Mouse (Mus musculus) frontal cortex, postnatal 36 days (tissue): ENCODE data around the gene Zfp740.
A peak's percentile ranks its signal among the peaks of the same experiment; 100 is the strongest.
"Not testable (repeated sequence)": the region's sequence is repeated elsewhere in the genome, so short reads cannot be mapped to it uniquely, and the experiment has no call there.

Experiments used
- DNase-seq, 2 experiments: peaks; one replicate each; pipeline ENCODE4 v3.0.0; 2022; ENCODE audit warnings: low spot score in 2 of 2

Gene Zfp740

DNA sequence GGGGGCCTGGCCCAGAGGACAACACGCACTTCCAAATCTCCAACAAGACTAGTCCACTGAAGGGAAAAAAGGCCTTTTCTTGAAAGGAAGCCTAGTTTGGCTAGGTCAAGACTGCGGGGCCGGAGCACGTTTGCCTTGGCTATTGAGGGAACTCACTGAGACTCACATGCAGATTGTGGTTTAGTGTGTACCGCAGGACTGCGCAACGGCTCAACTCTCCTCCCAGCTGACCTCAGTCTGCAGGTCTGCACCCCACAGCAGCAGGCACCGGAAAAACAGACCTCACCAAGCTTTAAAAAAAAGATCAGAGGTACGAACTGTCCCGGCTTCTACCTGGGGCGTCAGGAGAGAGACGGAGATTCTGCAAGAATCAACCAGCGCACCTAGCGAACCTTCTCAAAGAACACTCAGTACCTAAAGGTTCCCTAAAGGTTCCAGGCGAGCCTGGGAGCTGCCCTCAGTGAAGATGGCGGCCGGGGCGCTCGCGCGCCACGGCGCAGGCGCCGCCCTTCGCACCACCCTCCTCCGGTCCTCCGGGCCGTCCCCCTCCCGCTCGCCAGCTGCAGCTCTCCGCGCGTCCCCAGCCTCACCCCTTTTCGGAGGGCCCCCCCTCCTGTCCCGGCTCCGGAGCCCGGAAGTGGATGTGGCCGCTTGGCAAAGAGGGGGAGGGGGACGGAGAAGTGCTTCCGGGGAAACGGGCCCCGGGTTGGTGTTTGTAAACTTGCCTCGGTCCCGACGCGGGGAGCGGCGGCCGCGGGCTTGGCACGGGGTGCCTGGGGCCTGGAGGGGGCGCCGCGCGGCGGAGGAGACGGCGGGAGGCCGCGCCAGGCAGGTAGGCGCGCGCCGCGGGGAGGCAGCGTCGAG, at the start of gene Zfp740:
TSS of gene Zfp740 (plus strand) at position 279 of the 864 bp plus-strand sequence.
- DNase-seq = peak; percentile 91 to 93

- DNase-seq = not testable (repeated sequence)
Observed at GRCm38 (mm10) chr15:102155006-102155405, 48.0 kb upstream of the Zfp740 start.

DNA sequence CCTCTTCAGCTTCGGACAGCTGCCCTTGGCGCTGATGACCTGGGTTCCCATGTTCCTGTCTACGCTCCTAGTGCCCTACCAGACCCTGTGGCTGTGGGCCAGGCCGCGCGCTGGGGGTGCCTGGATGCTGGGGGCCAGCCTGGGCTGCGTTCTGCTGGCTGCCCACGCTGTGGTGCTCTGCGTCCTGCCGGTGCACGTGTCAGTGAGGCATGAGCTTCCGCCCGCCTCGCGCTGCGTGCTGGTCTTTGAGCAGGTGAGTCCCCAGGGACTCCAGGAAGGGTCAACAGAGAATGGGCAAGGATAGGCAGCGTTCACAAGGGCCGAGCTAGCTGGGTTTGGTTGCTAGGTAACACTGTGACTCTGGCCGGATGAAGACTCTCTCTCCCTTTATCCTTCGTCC, 46.2 kb upstream of the Zfp740 start:
- no peak for DNase-seq

GRCm38 (mm10) chr15:102160415-102161060, 42.5 kb upstream of the Zfp740 start:
- no peak for DNase-seq

- DNase-seq = no peak
Observed at GRCm38 (mm10) chr15:102163900-102164693, 39.0 kb upstream of the Zfp740 start.

DNA sequence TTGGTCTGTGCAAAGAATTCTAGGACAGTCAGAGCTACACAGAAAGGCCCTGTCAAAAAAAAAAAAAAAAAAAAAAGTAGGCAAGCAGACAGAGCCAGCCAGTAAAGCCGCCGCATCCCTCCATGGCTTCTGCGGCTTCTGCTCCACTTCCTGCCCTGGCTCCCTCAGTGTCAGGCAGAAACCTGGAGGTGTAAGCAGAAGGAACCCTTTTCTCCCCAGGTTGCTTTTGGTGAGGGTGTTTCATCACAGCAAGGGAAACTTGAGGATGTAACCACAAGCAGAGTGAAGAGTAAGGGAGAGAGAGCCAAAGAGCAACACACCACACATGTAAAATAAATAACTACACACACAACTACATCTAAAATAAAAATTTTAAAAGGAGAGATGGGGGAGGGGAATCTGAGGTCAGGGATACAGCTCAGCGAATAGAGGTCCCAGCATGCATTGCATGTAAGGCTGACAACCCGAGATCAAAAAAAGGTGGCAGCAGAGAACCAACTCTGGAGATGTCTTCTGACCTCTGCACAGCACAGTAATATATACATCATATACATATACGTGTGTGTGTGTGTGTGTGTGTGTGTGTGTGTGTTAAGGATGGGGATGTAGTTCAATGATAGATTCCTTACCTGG, 37.5 kb upstream of the Zfp740 start:
- no peak for DNase-seq

DNA sequence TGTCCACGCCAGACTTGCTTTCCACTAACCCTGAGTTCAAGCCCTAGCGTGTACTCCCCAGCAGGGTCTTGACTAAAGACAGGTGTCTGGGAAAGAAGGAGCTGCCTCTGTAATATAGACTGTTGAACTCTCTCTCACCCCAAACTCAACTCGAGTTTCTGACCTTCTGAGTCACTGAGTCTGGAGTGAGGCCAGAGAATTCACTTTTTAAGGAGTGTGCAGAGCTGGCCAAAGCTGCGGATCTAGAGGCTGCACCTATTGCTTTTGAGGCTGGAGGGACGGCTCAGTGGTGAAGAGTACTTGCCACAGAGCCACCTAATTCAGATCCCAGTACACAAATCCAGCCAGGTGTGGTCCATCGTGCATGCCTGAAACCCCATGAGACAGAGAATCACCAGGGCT, 35.4 kb upstream of the Zfp740 start:
- DNase-seq = no peak

- DNase-seq = no peak
Observed at GRCm38 (mm10) chr15:102169064-102169463, 34.0 kb upstream of the Zfp740 start.

DNA sequence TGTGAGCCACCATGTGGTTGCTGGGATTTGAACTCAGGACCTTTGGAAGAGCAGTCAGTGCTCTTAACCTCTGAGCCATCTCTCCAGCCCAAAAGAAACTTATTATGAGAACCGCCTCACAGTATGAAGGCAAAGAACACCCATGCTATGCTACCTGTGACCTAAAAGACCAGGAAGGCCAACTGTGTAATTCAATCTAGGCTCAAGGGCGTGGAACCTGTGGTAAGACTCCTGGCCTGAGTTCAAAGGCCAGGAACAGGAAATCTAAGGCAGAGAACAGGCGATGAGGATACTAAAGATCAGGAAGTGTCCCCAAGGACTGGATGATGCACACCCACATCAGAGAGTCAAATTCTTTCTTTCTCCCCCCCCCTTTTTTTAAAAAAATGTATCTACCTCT, 29.5 kb upstream of the Zfp740 start:
- no peak for DNase-seq

DNA sequence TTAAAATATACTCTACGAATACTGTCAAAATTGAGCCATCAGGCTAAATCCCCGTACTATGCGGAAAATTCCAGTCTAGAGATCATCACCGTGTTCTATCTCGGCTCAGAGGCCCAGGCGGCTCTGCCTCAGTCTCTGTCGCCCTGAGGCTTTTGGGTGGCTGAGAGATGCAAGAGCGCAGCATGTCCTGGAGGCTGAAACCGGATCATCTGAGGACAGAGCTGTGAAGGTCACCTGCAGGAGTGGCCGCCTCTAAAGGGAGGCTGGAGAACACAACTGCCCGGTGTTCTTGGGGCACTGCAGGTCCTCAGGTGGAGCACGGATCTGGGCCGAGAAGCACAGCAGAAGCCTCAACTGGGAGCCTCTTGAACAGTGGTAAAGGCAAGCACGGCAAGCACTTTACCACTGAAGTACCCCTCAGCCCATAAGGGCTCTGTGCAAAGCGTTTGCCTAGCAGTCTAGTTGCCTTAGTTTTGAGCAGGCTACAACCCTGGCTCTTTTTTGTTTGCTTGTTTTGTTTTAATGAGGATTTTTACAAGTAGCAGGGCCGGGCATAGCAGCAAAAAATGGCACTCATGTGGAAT, 27.2 kb upstream of the Zfp740 start:
- DNase-seq = no peak

DNA sequence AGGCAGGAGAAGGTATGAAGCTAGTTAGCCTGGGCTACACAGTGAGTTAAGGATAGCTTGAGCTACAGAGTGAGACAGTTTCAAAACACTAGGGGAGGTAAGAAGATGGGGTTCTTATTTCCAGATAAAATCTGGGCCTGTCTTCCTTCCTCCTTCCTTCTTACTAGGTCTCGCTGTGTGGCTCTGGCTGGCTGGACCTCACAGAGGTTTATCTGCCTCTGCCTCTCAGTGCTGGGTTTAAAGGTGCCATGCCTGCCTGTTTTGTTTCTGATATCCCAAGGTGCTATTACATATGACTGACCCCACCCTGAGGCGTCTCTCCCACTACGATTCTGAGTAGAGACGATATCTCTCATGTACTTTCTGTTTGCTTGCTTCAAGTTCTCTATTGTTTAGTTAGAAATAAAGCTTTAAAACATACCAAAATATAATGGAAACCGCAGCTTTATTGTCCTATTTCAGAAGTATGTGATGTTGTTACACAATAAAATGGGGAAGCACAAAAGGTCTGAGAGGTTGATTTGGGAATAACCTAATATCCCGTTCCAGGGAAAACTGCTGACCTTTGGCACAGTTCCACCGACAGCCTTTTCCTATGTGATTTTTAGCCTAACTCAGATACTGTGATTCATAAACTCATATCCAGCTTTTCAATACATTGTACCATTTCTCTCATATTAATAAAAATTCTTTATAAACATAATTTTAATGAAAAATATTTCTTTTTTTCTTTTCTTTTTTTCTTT, 26.3 kb upstream of the Zfp740 start:
- no peak for DNase-seq

- no peak for DNase-seq
Observed at GRCm38 (mm10) chr15:102177417-102177816, 25.6 kb upstream of the Zfp740 start.

DNA sequence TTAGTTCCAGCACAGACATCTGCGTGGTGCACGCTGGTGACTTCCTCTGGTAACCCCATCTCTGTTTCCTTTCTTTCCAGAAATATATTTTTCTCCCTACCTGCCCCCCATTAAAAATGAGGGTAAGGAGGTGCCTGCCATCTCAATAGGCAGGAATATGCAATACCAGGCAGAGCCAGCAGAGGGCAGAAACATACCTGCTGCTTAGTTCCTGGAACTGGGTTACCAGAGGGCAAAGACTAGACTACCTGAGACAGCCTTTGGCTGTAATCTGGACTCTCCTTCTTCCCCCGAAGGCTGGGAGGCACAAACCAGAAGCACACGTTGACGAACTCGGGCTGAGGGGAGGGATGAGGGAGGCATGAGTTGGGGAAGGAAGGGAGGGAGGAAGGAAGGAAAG, 24.8 kb upstream of the Zfp740 start:
- DNase-seq = peak; percentile 80 to 85

DNA sequence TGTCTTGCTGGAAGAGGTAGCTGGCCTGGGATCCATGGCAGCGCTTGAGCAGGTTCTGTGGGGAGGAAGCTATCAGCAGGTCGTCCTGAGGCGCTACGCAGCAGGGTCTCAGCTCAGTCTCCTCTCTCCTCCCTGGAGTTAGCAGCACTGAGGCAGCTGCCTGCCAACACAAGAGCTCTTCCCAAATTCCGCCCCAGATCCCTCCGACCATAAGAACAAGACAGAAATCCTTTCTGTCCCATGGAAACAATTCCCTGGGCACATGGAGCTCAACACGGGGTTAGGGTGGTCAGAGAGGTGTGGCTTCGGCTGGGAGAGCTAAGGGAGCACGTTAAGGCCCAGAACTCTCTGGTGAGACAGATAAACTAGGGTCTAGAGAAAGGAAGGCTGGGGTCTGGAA, 23.9 kb upstream of the Zfp740 start:
- no peak for DNase-seq

- no peak for DNase-seq
Observed at GRCm38 (mm10) chr15:102179924-102180323, 23.1 kb upstream of the Zfp740 start.

- no peak for DNase-seq
Observed at GRCm38 (mm10) chr15:102183076-102183475, 20.0 kb upstream of the Zfp740 start.

GRCm38 (mm10) chr15:102186239-102186638, 16.8 kb upstream of the Zfp740 start:
- no peak for DNase-seq

DNA sequence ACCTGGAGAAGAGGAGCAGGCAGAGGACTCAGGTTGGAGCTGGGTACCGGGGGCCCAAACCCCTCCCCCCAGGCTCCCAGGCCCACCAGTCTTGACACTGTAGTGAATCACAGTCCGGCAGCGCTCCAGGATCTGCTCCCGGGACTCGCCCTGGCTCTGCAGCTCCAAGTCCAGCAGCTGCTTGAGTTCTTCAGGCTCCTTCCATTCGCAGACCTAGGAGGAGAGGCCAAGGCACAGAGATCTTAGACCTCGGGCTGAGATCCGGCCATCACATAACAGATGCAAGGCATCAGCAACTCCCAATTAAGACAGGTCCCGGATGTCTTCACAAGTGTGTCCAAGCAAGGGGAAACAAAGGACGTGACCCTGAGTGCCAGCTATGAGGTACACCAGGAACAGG, 15.0 kb upstream of the Zfp740 start:
- DNase-seq = no peak

- no peak for DNase-seq
Observed at GRCm38 (mm10) chr15:102188883-102189282, 14.2 kb upstream of the Zfp740 start.

DNA sequence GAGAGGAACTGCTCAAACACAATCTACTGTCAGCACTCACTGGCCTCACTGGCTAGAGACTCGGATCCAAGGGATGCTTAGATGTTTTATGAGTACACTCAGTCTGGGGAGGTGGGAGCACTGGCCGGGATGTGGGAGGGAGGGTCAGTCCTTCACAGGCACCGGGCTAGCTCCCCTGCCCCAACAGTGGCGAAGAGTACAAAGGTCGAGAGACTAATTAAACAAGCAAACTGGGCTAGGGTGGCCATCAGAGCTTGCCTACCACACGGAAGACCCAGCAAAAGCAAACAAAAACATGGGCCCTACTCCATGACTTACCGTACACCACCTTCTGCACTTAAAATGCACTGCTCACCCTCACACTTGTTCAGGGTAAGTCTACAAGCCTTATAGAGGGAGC, 11.3 kb upstream of the Zfp740 start:
- DNase-seq = no peak

DNA sequence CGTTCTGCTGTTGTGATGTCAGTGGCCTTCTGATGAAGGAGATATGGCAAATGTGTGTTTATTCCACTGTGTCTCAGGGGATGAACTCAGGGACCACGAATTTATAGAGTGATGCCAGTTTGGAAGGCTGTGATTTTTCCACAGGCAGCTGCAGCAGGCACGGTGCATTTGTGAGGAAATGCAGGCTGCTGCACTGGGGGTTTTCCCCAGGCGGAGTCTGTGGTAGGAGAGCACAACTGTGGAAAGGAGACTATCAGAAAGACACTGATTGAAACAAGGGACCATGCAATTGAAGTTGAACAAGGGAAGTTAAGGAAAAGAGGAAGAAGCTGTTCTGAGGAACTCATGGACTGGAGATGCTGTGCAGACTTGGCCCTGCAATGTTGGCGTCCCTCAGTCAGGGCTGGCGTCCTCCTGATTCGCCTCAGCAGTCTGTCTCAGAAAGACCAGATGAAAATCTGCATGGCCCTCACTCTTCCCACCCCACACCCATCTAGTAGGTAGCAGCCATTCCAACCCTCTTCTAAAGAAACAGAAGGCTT, 10.7 kb upstream of the Zfp740 start:
- no peak for DNase-seq
